ENCODE assay signal across 1 mouse cellular context in the genomic region with DNA sequence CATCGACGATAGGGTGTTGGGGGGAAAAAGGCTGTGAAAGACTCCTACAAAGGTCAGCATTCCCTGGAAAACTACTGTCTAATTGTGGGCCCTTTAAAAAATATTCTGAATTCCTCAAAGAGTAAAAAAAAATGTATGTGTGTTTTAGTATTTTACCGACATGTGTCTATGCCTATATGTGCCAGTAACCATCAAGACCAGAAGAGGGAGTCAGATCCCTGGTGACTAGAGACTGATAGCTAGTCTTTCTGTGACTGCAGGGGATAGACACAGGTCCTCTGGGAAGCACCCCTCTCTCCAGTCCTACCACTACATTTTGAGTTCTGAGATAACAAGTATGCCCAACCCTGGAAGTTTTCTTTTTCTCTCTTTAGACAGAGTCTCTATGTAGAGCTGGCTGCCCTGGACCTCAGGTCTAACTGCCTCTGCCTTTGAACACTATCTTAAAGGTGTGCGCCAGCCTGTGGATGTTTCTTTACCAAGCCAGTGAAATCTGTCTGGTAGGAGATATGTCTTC.
A peak's percentile ranks its signal among the peaks of the same experiment; 100 is the strongest.
TF ChIP-seq lines count a peak whose summit lies in the region.

No protein-coding gene starts in this region.

TF ChIP-seq in CH12.LX, 34 proteins besides CTCF, POLR2A, EP300 and RAD21:
- TF ChIP-seq MEF2A (IDR thresholded peaks at IDR 0.05; ENCODE audit: borderline replicate concordance, low read depth, low read length) (no peak), MAFK (IDR thresholded peaks at IDR 0.05; ENCODE audit: insufficient replicate concordance, low read length) (no peak), ETS1 (conservative IDR thresholded peaks at IDR 0.05; ENCODE audit: low read depth, low read length) (no peak), HCFC1 (IDR thresholded peaks at IDR 0.05; ENCODE audit: low read depth, low read length) (no peak), GABPA (IDR thresholded peaks at IDR 0.05; ENCODE audit: insufficient replicate concordance, low read depth, low read length) (no peak), POLR2AphosphoS2 (IDR thresholded peaks at IDR 0.05; ENCODE audit: low read depth, low read length) (no peak), MAX (IDR thresholded peaks at IDR 0.05; ENCODE audit: low read length) (no peak), MXI1 (IDR thresholded peaks at IDR 0.05; ENCODE audit: low read depth, low read length) (0 out of 2 replicates have a peak, but pooled peaks have one; percentile 33), SMC3 (IDR thresholded peaks at IDR 0.05; ENCODE audit: low read depth, low read length) (peak; percentile 44), UBTF (IDR thresholded peaks at IDR 0.05; ENCODE audit: low read depth, low read length) (no peak), ELF1 (IDR thresholded peaks at IDR 0.05; ENCODE audit: low read depth, low read length) (no peak), BHLHE40 (IDR thresholded peaks at IDR 0.05; ENCODE audit: low read depth, low read length) (no peak), USF2 (conservative IDR thresholded peaks at IDR 0.05; ENCODE audit: low read depth, low read length) (no peak)
